Mouse (Mus musculus) lung, embryonic 15.5 days (tissue): ENCODE data around the gene Il12rb2. TPM values are rescaled to one million over a fixed set of nuclear protein-coding genes. Genes with fewer than 3 reads are reported as not detected.

Source experiments
- ATAC-seq: fragments of 200-750 bp; cut with Nextera tagmentation; 2 replicates; pipeline ENCODE4 v1.8.0; 2017; ENCODE audit warnings: moderate number of reproducible peaks, borderline replicate concordance; ENCODE audit not compliant: low FRiP score, low TSS enrichment; ENCODE audit errors: extremely low read depth
- H3K27ac ChIP-seq: fragments of 300-500 bp; sonication (generic); 2 replicates; pipeline ENCODE4 v1.5.1; 2015; ENCODE audit warnings: moderate library complexity, mild to moderate bottlenecking, inconsistent platforms
- H3K27me3 ChIP-seq: fragments of 300-500 bp; sonication (generic); 2 replicates; pipeline ENCODE4 v1.6.1; 2015; ENCODE audit warnings: inconsistent platforms
- H3K36me3 ChIP-seq: fragments of 300-500 bp; sonication (generic); 2 replicates; pipeline ENCODE4 v1.6.1; 2015; ENCODE audit warnings: inconsistent platforms
- H3K4me1 ChIP-seq: fragments of 300-500 bp; sonication (generic); 2 replicates; pipeline ENCODE4 v1.6.1; 2015; ENCODE audit warnings: inconsistent platforms
- H3K4me2 ChIP-seq: fragments of 300-500 bp; sonication (generic); 2 replicates; pipeline ENCODE4 v1.6.1; 2015; ENCODE audit warnings: inconsistent platforms, mild to moderate bottlenecking, moderate library complexity
- H3K4me3 ChIP-seq: fragments of 300-500 bp; sonication (generic); 2 replicates; pipeline ENCODE4 v1.5.1; 2015; ENCODE audit warnings: mild to moderate bottlenecking, inconsistent platforms
- H3K9ac ChIP-seq: fragments of 300-500 bp; sonication (generic); 2 replicates; pipeline ENCODE4 v1.6.1; 2015; ENCODE audit warnings: inconsistent platforms
- H3K9me3 ChIP-seq: fragments of 300-500 bp; sonication (generic); 2 replicates; pipeline ENCODE4 v1.6.1; 2016; ENCODE audit warnings: inconsistent platforms
- WGBS: fragments of 180-500 bp; shearing (Covaris S2); methylation state at CpG from one replicate; pipeline ENCODE4 v1.1.7; 2015; 5-methylcytosine and 5-hydroxymethylcytosine counted together
- polyA plus RNA-seq: library from polyadenylated mRNA; unstranded; fragments of >200 nt; fragmentation: Nextera tagmentation; extraction: Ambion mirVana; gene quantifications from 2 replicates; pipeline ENCODE4 v1.2.1, GENCODE M21; 2015

The Il12rb2 gene
- polyA plus RNA-seq, 1 experiment from 2014 or later, result 0.54 TPM

- Histone ChIP-seq H3K9me3 (no peaks in the 10 kb centered on the region), H3K4me3 (no peak overlapping the region), H3K4me1 (no peaks in the 10 kb centered on the region), H3K36me3 (peaks cover 10% of the 10 kb centered on the region), H3K4me2 (no peak overlapping the region), H3K27me3 (no peaks in the 10 kb centered on the region), H3K9ac (no peak overlapping the region), H3K27ac (no peak overlapping the region)
- 80% methylated on average over 5 of the region's 5 CpGs for WGBS
- no peak for ATAC-seq
These were observed 83.9 kb downstream of the Il12rb2 start for GRCm38 (mm10) chr6:67292042-67292623.

- 80% methylated on average over 1 of the region's 1 CpGs for WGBS
- no peak overlapping the region for H3K9ac ChIP-seq
- H3K4me3 ChIP-seq, result no peak overlapping the region
- no peak overlapping the region for H3K27ac ChIP-seq
- H3K4me2 ChIP-seq, result no peak overlapping the region
- no peaks in the 10 kb centered on the region for H3K27me3 ChIP-seq
- ATAC-seq, result no peak
- H3K9me3 ChIP-seq, result no peaks in the 10 kb centered on the region
- H3K4me1 ChIP-seq, result no peaks in the 10 kb centered on the region
- H3K36me3 ChIP-seq, result peaks cover 47% of the 10 kb centered on the region
These were observed 93.1 kb downstream of the Il12rb2 start for GRCm38 (mm10) chr6:67282897-67283296.

GRCm38 (mm10) chr6:67281614-67282197, 94.3 kb downstream of the Il12rb2 start:
- ATAC-seq, result no peak
- no peak overlapping the region for H3K9ac ChIP-seq

GRCm38 (mm10) chr6:67277944-67278343, 98.0 kb downstream of the Il12rb2 start:
- Histone ChIP-seq H3K9me3 (no peaks in the 10 kb centered on the region), H3K9ac (no peak overlapping the region), H3K4me2 (no peak overlapping the region), H3K27ac (no peak overlapping the region), H3K27me3 (no peaks in the 10 kb centered on the region), H3K4me1 (no peaks in the 10 kb centered on the region), H3K36me3 (peaks cover 58% of the 10 kb centered on the region), H3K4me3 (no peak overlapping the region)
- ATAC-seq, result no peak
- 81% methylated on average over 5 of the region's 5 CpGs for WGBS

More at GRCm38 (mm10) chr6:67281614-67282197, 94.3 kb downstream of the Il12rb2 start:
- Histone ChIP-seq H3K9me3 (no peaks in the 10 kb centered on the region), H3K4me3 (no peak overlapping the region), H3K27ac (no peak overlapping the region), H3K36me3 (peaks cover 50% of the 10 kb centered on the region), H3K4me1 (no peaks in the 10 kb centered on the region), H3K4me2 (no peak overlapping the region), H3K27me3 (no peaks in the 10 kb centered on the region)
- 84% methylated on average over 9 of the region's 9 CpGs for WGBS

GRCm38 (mm10) chr6:67269459-67269858, 106.5 kb downstream of the Il12rb2 start:
- Histone ChIP-seq H3K27me3 (no peaks in the 10 kb centered on the region), H3K4me3 (peak overlapping the region; percentile 91), H3K27ac (no peak overlapping the region), H3K9me3 (no peaks in the 10 kb centered on the region), H3K36me3 (peaks cover 21% of the 10 kb centered on the region), H3K4me1 (0 out of 2 replicates have a peak, but pooled peaks cover 8% of the 10 kb centered on the region), H3K9ac (no peak overlapping the region; the same call in 1 of the 2 replicates), H3K4me2 (peak overlapping the region; percentile 65)
- no peak for ATAC-seq
- 19% methylated on average over 2 of the region's 2 CpGs for WGBS

GRCm38 (mm10) chr6:67268983-67269382, 107.0 kb downstream of the Il12rb2 start:
- H3K36me3 ChIP-seq, result peaks cover 16% of the 10 kb centered on the region
- peak overlapping the region; percentile 65 for H3K4me2 ChIP-seq
- no peak overlapping the region for H3K9ac ChIP-seq
- no peaks in the 10 kb centered on the region for H3K27me3 ChIP-seq
- H3K4me1 ChIP-seq, result 0 out of 2 replicates have a peak, but pooled peaks cover 8% of the 10 kb centered on the region
- H3K4me3 ChIP-seq, result peak overlapping the region; percentile 91
- no peaks in the 10 kb centered on the region for H3K9me3 ChIP-seq
- WGBS, result 4% methylated on average over 1 of the region's 1 CpGs
- H3K27ac ChIP-seq, result no peak overlapping the region
- no peak for ATAC-seq

- Histone ChIP-seq H3K9me3 (no peaks in the 10 kb centered on the region), H3K27ac (no peak overlapping the region), H3K9ac (peak overlapping the region; percentile 96), H3K27me3 (no peaks in the 10 kb centered on the region), H3K36me3 (peaks cover 12% of the 10 kb centered on the region), H3K4me2 (peak overlapping the region; percentile 65), H3K4me1 (0 out of 2 replicates have a peak, but pooled peaks cover 8% of the 10 kb centered on the region), H3K4me3 (peak overlapping the region; percentile 91)
- 0% methylated on average over 2 of the region's 2 CpGs for WGBS
- no peak for ATAC-seq
These were observed 107.8 kb downstream of the Il12rb2 start for GRCm38 (mm10) chr6:67268245-67268612.

GRCm38 (mm10) chr6:67267408-67268244, 108.4 kb downstream of the Il12rb2 start:
- H3K27me3 ChIP-seq, result no peaks in the 10 kb centered on the region
- peak overlapping the region; percentile 96 for H3K9ac ChIP-seq
- H3K4me1 ChIP-seq, result 0 out of 2 replicates have a peak, but pooled peaks cover 8% of the 10 kb centered on the region
- ATAC-seq, result peak; percentile 33
- peak overlapping the region; percentile 91 for H3K4me3 ChIP-seq
- no peaks in the 10 kb centered on the region for H3K9me3 ChIP-seq
- H3K27ac ChIP-seq, result peak overlapping the region; percentile 82
- H3K36me3 ChIP-seq, result peaks cover 7% of the 10 kb centered on the region
- H3K4me2 ChIP-seq, result peak overlapping the region; percentile 65
- under 1% methylated on average over 61 of the region's 65 CpGs for WGBS

- peak overlapping the region; percentile 91 for H3K4me3 ChIP-seq
- ATAC-seq, result peak; percentile 100
- H3K27me3 ChIP-seq, result no peaks in the 10 kb centered on the region
- H3K9ac ChIP-seq, result peak overlapping the region; percentile 96
- peaks cover 5% of the 10 kb centered on the region; the same call in 1 of the 2 replicates for H3K36me3 ChIP-seq
- H3K27ac ChIP-seq, result peak overlapping the region; percentile 85
- under 1% methylated on average over 66 of the region's 68 CpGs for whole genome bisulfite sequencing
- no peaks in the 10 kb centered on the region for H3K9me3 ChIP-seq
- peak overlapping the region; percentile 65 for H3K4me2 ChIP-seq
- 0 out of 2 replicates have a peak, but pooled peaks cover 8% of the 10 kb centered on the region for H3K4me1 ChIP-seq
These were observed 109.2 kb downstream of the Il12rb2 start for GRCm38 (mm10) chr6:67266664-67267407.

GRCm38 (mm10) chr6:67266159-67266657, 109.8 kb downstream of the Il12rb2 start:
- Histone ChIP-seq H3K4me3 (peak overlapping the region; percentile 91), H3K27me3 (no peaks in the 10 kb centered on the region), H3K4me1 (0 out of 2 replicates have a peak, but pooled peaks cover 8% of the 10 kb centered on the region), H3K4me2 (peak overlapping the region; percentile 65), H3K9me3 (no peaks in the 10 kb centered on the region), H3K36me3 (no peaks in the 10 kb centered on the region), H3K27ac (peak overlapping the region; percentile 85), H3K9ac (peak overlapping the region; percentile 54)
- peak; percentile 72 for ATAC-seq
- WGBS, result 0% methylated on average over 23 of the region's 23 CpGs

- H3K9ac ChIP-seq, result no peak overlapping the region
- ATAC-seq, result no peak
- no peak overlapping the region for H3K4me3 ChIP-seq
- H3K27ac ChIP-seq, result no peak overlapping the region
- 0 out of 2 replicates have a peak, but pooled peaks cover 6% of the 10 kb centered on the region for H3K4me1 ChIP-seq
- H3K4me2 ChIP-seq, result no peak overlapping the region
- 79% methylated on average over 7 of the region's 7 CpGs for WGBS
- H3K9me3 ChIP-seq, result no peaks in the 10 kb centered on the region
- no peaks in the 10 kb centered on the region for H3K27me3 ChIP-seq
- no peaks in the 10 kb centered on the region for H3K36me3 ChIP-seq
These were observed 111.1 kb downstream of the Il12rb2 start for GRCm38 (mm10) chr6:67264935-67265334.
